Mouse (Mus musculus) left cerebral cortex, postnatal 25 days (tissue): ENCODE measurements at regions not wholly inside any gene's neighbourhood (a gene's known extent, or its start where the extent isn't known, plus 50 kb on each side); places are given as distances from the start of the nearest gene placed in this dataset.

Experiments
- DNase-seq, 2 experiments: peaks; one replicate each; pipeline ENCODE4 v3.0.0; 2022; ENCODE audit warnings: low spot score in 2 of 2, mixed read lengths in 1 of 2
- intact Hi-C: fragments of 180-260 bp; cut with DNase I; formaldehyde crosslinking; loops from one replicate; pipeline ENCODE4 v1.15.1; 2025

- intact Hi-C loops, result no loop called here
- no peak for DNase-seq
These were observed 66.0 kb downstream of the Cops8 start for GRCm38 (mm10) chr1:90668787-90669186.

DNA sequence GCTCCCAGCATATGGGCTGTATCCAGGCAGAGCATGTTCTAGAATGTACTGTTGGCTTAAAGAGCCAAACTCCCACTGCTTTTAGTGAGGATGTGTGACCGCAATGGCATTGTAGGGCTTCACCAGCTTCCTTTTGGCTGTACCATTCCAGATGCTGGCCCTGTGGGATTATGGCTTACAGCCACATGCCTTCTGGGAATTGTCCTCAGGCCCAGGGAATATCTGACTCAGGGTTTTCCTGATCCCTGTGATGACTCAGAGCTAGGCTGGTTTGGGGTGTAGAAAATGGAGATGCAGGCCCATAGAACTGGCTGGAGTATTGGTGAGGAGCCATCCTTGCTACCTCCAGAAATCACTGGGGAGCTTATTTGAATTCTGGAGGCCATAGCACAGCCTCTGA lies 66.5 kb downstream of the Cops8 start:
- no peak for DNase-seq
- intact Hi-C loops, result no loop called here

- no peak for DNase-seq
- intact Hi-C loops, result no loop called here
These were observed 67.6 kb downstream of the Cops8 start for GRCm38 (mm10) chr1:90670346-90670745.

- intact Hi-C loops, result no loop called here
- DNase-seq, result no peak
These were observed 71.0 kb downstream of the Cops8 start for GRCm38 (mm10) chr1:90673751-90674150.

DNA sequence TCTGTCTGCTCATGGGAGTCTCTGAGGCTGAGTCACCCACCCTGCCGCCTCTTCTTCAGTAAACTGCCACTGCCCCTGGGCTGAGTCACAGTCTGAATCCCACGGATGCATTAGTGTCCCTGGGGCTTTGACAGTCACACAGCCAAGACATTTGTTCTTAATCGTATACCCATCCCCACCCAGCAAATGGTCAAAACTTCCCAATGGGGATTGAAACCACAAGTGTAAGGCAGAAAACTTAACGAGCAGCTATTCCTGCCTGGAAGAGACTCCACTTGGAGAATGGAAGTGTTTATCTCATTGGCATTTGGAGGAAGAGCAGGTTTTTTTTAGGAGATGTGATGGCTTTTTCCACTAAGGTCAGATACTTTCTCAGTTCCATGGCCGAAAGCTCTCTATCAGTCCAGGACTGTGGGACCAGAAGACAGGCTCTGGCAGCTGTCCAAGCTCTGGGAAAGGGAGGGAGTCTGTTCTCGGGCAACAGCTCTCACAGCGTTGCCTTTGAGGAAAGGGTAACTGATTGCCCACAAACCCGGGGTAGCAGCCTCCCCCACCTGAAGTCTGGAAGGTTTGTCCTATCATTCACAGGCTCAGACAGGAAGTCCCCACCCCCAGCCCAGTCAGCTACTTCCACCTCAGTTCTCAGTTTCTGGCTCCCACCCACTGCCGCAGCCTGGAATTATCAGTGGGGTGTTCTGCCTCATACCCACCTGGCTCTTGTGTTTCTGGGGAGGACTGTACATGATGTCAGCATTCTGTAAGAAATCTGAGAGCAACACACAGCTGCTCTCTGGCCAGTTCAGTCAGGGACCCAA lies 73.6 kb downstream of the Cops8 start:
- intact Hi-C loops, result no loop called here
- peak; percentile 13 to 24 for DNase-seq

DNA sequence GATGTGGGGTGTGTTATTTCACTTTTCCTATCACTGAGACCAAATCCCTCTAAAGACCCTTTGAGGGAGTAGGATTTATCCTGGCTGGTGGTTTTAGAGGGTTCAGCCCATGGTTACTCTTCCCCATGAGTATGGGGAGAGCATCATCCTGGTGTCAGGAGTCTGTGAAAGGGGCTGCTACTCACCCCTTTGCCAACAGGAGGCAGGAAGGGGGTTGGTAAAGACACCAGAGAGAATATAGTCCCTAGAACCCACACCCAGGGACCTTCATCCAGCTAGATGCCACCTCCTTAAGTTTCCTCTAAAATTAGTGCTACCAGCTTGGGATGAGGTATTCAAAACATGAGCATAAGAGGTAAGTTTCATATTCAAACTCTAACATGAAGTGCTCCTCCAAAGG lies 74.4 kb downstream of the Cops8 start:
- intact Hi-C loops, result no loop called here
- DNase-seq, result no peak

GRCm38 (mm10) chr1:90677651-90678201 lies 74.9 kb downstream of the Cops8 start:
- intact Hi-C loops, result no loop called here
- no peak for DNase-seq

DNA sequence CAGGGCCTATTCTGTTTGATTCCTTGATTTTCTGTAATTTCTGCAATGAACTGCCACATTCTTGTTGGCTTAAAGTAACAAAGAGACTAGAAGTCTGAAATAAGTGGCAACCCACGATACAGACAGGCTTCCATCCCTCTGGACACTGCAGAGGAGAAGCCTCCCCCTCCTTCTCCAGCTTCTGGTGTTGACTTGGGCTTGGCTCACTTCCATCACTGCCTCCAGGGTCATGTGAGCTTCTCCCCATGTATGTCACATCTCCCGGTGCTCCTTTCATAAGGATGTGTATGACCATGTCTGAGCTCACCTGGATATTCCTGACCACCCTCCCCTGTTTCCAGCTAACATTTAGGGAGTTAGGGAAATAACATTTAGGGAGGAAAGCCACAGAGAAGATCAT lies 75.6 kb downstream of the Cops8 start:
- intact Hi-C loops, result no loop called here
- no peak for DNase-seq

- intact Hi-C loops, result no loop called here
- no peak for DNase-seq
These were observed 85.3 kb downstream of the Cops8 start for GRCm38 (mm10) chr1:90688086-90688485.

GRCm38 (mm10) chr1:90690591-90691116 lies 87.9 kb downstream of the Cops8 start:
- intact Hi-C loops, result loop anchor here (1.0 kb wide), 2 partner anchors 61 to 150 kb away; no protein-coding TSS in a partner anchor
- peak; percentile 43 to 88 for DNase-seq

- intact Hi-C loops, result loop anchor here (1.0 kb wide), 2 partner anchors 60 to 149 kb away; no protein-coding TSS in a partner anchor
- peak; percentile 38 to 81 for DNase-seq
These were observed 88.4 kb downstream of the Cops8 start for GRCm38 (mm10) chr1:90691157-90691594.

DNA sequence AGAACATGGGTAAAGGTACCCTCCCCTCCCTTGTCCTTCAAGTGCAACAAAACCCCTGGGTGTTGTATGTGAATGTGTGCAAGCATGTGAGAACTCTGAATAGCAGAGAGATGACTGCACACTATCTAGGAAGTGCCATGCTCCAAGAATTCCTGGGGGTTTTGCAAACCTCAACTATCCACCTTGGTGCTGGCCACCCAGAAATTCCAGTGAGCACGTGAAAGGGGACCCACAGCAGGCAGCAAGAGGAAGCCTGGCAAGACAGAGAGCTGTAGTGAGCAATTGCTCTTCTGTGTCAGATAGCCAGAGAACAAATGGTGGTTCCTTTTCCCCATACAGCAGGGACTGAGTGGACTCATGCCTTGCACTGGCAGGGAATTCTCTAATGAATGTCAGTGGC lies 90.1 kb downstream of the Cops8 start:
- no peak for DNase-seq
- intact Hi-C loops, result no loop called here

- DNase-seq, result no peak
- intact Hi-C loops, result no loop called here
These were observed 92.0 kb downstream of the Cops8 start for GRCm38 (mm10) chr1:90694761-90695160.

DNA sequence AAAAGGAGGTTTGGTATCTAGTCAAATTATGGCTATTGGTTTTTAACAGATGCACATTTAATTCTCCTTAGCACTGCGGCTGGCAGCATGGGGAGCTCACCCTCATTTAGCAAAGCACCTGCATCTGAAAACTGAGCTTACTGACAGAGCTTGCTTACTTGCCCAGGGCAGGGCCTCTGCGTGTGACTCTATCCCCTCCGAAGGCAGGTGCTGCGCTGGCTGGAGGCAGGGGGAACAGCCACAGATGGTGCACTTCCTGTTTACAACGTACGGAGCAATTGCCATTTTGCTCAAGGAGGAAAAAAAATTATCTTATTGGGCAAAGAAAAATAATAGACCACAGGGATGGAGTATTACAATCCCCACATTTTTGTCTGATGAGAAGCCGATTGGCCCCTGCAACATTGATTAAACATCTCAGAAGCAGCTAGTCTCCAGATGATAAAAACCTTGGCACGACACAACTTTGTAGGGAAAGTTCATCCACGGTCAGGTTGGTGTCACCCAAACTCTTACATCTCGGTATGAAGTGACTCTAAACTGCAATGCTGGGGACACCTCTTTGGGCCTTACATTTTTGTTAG lies 92.5 kb downstream of the Cops8 start:
- intact Hi-C loops, result no loop called here

DNA sequence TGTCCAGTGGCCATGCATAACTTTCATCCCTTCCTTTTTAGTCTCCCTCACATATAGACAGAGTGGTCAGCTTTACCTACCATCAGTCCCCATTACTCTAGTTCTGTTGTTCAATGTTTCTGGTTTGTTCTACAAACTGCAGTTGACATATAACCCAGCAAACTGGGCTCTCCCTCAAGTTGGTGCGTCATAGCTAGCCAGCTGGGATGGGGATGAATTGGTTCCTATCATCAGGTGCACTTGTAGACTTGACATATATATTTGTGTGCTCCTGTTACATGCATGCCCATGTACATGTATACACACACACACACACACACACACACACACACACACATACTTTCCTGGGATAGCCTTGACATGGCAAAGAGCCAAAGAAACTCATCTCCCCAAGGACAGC lies 93.2 kb downstream of the Cops8 start:
- no peak for DNase-seq
- intact Hi-C loops, result no loop called here

More for the DNA sequence above, 92.5 kb downstream of the Cops8 start:
- no peak for DNase-seq

GRCm38 (mm10) chr1:90697056-90697596 lies 94.3 kb downstream of the Cops8 start:
- intact Hi-C loops, result no loop called here
- no peak for DNase-seq

DNA sequence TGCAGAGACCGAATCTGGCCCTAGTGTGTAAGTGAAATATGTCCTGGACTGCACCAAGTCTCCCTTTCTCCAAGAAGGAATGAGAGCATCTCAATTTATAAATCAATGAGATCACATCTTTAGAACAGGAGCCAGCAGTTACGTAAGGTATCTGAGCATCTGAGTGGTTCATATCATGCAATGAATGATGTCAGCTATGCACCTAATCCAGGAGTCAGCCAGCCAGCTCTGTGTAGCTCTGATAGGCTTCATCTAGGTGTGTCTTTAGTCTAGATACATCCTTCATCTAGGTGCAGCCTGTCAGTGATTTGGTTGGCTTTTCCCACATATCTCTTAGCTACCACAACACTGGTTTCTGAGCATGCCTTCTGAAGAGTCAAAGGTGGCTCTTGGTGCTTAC lies 95.8 kb downstream of the Cops8 start:
- DNase-seq, result no peak
- intact Hi-C loops, result no loop called here

GRCm38 (mm10) chr1:90701756-90702155 lies 99.0 kb downstream of the Cops8 start:
- intact Hi-C loops, result no loop called here
- DNase-seq, result peak in 1 of 2 experiments; percentile 52

DNA sequence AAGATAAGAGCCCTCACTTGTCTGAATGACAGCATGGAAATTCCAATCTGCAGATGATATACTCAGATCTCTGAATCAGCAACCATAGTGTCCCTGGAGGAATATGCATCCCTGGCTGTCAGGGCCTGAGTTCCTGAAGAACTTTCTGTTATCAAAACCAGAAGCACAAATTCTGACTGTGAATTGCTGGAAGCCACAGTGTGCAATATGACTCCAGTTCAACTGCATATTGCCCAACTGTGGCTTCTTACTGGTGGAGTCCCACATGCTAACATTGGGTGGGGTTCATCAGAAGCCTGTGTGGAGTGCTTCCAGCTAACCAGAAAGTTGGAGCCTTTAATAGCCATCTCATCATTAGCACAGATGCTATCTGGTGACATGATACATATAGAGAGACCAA lies 103.6 kb downstream of the Cops8 start:
- DNase-seq, result no peak
- intact Hi-C loops, result no loop called here

- intact Hi-C loops, result no loop called here
- no peak for DNase-seq
These were observed 107.0 kb downstream of the Cops8 start for GRCm38 (mm10) chr1:90709761-90710160.
